Mouse (Mus musculus) ES-E14 (cell line): ENCODE data around the gene AL732309.1.

Experiments used
- CHD2 ChIP-seq: IDR thresholded peaks from 2 replicates; pipeline ENCODE4 v1.6.1; 2014; ENCODE audit warnings: mild to moderate bottlenecking, low read depth, low read length, inconsistent platforms
- HCFC1 ChIP-seq: IDR thresholded peaks from 2 replicates; pipeline ENCODE4 v1.6.1; 2012; ENCODE audit warnings: low read length, inconsistent platforms, borderline replicate concordance; ENCODE audit not compliant: insufficient read depth
- MAFK ChIP-seq: IDR thresholded peaks from 2 replicates; pipeline ENCODE4 v1.6.1; 2014; ENCODE audit warnings: mild to moderate bottlenecking, low read depth, low read length, inconsistent platforms; ENCODE audit not compliant: insufficient read depth
- ZC3H11A ChIP-seq: IDR thresholded peaks from 2 replicates; pipeline ENCODE4 v1.6.1; 2012; ENCODE audit warnings: low read depth, mild to moderate bottlenecking, inconsistent platforms, low read length, borderline replicate concordance
- ZNF384 ChIP-seq: IDR thresholded peaks from 2 replicates; pipeline ENCODE4 v1.6.1; 2012; ENCODE audit warnings: low read depth, low read length, inconsistent platforms

- TF ChIP-seq CHD2 (no peak), ZNF384 (no peak), MAFK (no peak), ZC3H11A (no peak), HCFC1 (no peak)
These were observed 36.0 kb downstream of the AL732309.1 start for GRCm38 (mm10) chr2:25210686-25211085.
